Mouse (Mus musculus) spleen, embryonic (tissue): ENCODE data around the gene Olfr1228.

Experiments
- CTCF ChIA-PET: fragments of 350-600 bp; sonication (Branson Sonifier 250); formaldehyde crosslinking; loops from one replicate; lab custom pipeline; 2022; lab: Charles Lee

The Olfr1228 gene

DNA sequence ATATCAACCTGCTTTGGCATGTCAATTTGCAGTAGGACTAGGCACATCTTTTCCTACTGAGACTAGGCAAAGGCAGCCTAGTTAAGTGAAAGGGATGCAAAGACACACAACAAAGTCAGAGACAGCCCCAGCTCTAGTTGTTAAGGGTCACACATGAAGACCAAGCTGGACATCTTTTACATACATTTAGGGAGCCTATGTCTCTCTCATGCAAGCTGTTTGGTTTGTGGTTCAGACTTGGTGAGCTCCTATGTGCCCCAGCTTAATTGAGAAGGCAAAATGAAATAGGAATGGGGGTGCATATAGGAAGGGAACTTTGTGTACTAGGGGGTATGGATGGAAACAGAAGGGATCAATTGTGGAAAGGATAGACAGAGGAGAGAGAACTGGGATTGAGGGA, at the start of gene Olfr1228:
Olfr1228 (minus strand) TSS at position 101 of the 400 bp plus-strand sequence.
- CTCF ChIA-PET: interaction anchor here (0.6 kb wide), 1 partner anchor 1025 kb away, joined by 3 read pairs; no protein-coding TSS in a partner anchor

DNA sequence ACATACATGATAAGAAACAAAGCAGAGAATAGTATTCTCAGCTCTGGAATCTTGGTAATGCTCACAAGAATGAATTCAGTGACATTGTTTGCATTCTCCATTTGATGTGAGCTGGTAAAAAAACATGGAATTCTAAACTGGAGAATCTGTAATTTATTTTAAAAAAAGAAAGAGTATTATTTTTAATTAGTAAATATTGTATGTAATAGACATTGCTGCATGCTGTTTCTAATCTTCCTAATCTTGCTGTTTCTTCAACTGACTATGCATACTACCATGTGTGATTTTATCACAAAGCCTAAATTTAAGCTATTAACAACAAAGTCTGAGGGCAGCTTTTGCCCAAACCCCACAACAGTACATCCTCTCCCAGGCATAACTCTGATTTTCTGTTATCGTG, 43.3 kb upstream of the Olfr1228 start, which contains the start of gene Olfr1230:
Olfr1230 (minus strand) TSS at position 101 of the 400 bp plus-strand sequence.
- CTCF ChIA-PET: no interaction called here

GRCm38 (mm10) chr2:89287914-89288313, 34.1 kb upstream of the Olfr1228 start, which contains the start of gene Olfr1229:
Olfr1229 (minus strand) TSS chr2:89288014.
- CTCF ChIA-PET: no interaction called here

DNA sequence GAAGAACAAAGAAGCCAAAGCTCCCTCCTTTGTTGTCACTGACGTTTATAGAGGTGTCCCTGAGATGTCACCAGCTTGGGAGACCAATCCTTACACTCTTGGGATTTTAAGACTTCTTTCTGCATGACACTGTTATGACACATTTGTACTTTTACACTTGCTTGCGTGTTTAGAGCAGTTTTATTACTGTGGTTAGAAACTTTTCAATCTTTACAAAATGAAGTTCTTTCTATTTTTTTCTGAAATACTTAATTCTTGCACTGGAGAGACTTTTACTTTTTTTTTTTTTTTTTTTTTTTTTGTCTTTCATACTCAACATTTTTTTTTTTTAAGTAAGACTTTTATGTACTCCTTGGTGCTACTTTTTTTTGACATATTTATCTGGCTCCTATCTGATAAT, 53.9 kb downstream of the Olfr1228 start, which contains the start of gene Olfr1226:
Olfr1226 (minus strand) TSS at position 101 of the 400 bp plus-strand sequence.
- CTCF ChIA-PET: no interaction called here
